Mouse (Mus musculus): ENCODE results near the gene Wdr11. TPM values are rescaled to one million over a fixed set of nuclear protein-coding genes. Genes with fewer than 3 reads are reported as not detected.

Gene Wdr11
- polyA plus RNA-seq, 1 experiment, result 17.2 TPM

GRCm38 (mm10) chr7:129680534-129681210 lies 89.0 kb downstream of the Wdr11 start:
- Histone ChIP-seq H3K4me3 (ENCODE audit: low read depth, low read length) (no peak overlapping the region), H3K4me1 (ENCODE audit: control insufficient read depth, insufficient read depth, insufficient read length, low read length) (peaks cover 7% of the 10 kb centered on the region; the same call in 1 of the 2 replicates), H3K27ac (ENCODE audit: insufficient read depth, low read depth, low read length) (no peak overlapping the region), H3K27me3 (ENCODE audit: control insufficient read depth, insufficient read depth, low read length) (no peaks in the 10 kb centered on the region), H3K36me3 (ENCODE audit: control insufficient read depth, insufficient read depth, low read length) (no peaks in the 10 kb centered on the region)
- TF ChIP-seq POLR2A (IDR thresholded peaks at IDR 0.05; ENCODE audit: low read depth, low read length) (no peak), CTCF (IDR thresholded peaks at IDR 0.05; ENCODE audit: extremely low read depth, insufficient read length, insufficient replicate concordance, low read depth, low read length) (peak; percentile 56; the same call in 1 of the 2 replicates)
- WGBS, result 21% methylated on average over 10 of the region's 10 CpGs

GRCm38 (mm10) chr7:129682525-129682924 lies 90.9 kb downstream of the Wdr11 start:
- H3K27me3 ChIP-seq (ENCODE audit: control insufficient read depth, insufficient read depth, low read length), result no peaks in the 10 kb centered on the region
- WGBS, result 56% methylated on average over 3 of the region's 3 CpGs
- H3K36me3 ChIP-seq (ENCODE audit: control insufficient read depth, insufficient read depth, low read length), result no peaks in the 10 kb centered on the region
- no peak overlapping the region for H3K27ac ChIP-seq (ENCODE audit: insufficient read depth, low read depth, low read length)
- H3K4me3 ChIP-seq (ENCODE audit: low read depth, low read length), result no peak overlapping the region
- no peak for TF ChIP-seq POLR2A (IDR thresholded peaks at IDR 0.05; ENCODE audit: low read depth, low read length)
- TF ChIP-seq CTCF (IDR thresholded peaks at IDR 0.05; ENCODE audit: extremely low read depth, insufficient read length, insufficient replicate concordance, low read depth, low read length), result no peak
- peaks cover 7% of the 10 kb centered on the region; the same call in 1 of the 2 replicates for H3K4me1 ChIP-seq (ENCODE audit: control insufficient read depth, insufficient read depth, insufficient read length, low read length)

GRCm38 (mm10) chr7:129685326-129685725 lies 93.7 kb downstream of the Wdr11 start:
- peaks cover 7% of the 10 kb centered on the region; the same call in 1 of the 2 replicates for H3K4me1 ChIP-seq (ENCODE audit: control insufficient read depth, insufficient read depth, insufficient read length, low read length)
- H3K4me3 ChIP-seq (ENCODE audit: low read depth, low read length), result no peak overlapping the region
- WGBS, result 89% methylated on average over 5 of the region's 5 CpGs
- H3K27me3 ChIP-seq (ENCODE audit: control insufficient read depth, insufficient read depth, low read length), result no peaks in the 10 kb centered on the region
- TF ChIP-seq CTCF (IDR thresholded peaks at IDR 0.05; ENCODE audit: extremely low read depth, insufficient read length, insufficient replicate concordance, low read depth, low read length) (no peak), POLR2A (IDR thresholded peaks at IDR 0.05; ENCODE audit: low read depth, low read length) (no peak)
- H3K27ac ChIP-seq (ENCODE audit: insufficient read depth, low read depth, low read length), result no peak overlapping the region
- H3K36me3 ChIP-seq (ENCODE audit: control insufficient read depth, insufficient read depth, low read length), result no peaks in the 10 kb centered on the region
